Mouse (Mus musculus) testis, postnatal 14 days (tissue): ENCODE results near the gene Etv6.
A peak's percentile ranks its signal among the peaks of the same experiment; 100 is the strongest.

Experiments
- DNase-seq: peaks from one replicate; pipeline ENCODE4 v3.0.0; 2021; ENCODE audit warnings: low spot score

Gene Etv6

DNA sequence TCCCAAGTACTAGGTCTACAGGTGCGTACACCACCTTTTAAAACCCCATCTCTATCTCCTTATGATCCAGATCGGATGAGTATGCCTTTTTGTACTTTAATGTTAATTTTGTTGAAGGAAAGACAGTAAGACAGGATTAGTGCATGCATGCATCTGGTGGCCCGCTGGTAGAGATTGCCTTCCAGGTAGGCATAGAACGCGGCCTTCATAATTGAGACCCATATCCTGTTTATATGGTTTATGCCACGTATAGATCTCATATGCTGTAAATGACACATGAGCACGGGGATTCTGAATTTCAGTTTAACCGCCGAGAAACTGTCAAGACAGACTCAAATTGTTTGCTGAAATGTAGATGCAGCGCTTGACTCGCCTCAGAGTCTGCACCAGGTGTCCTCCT, 133.3 kb downstream of the Etv6 start:
- no peak for DNase-seq

DNA sequence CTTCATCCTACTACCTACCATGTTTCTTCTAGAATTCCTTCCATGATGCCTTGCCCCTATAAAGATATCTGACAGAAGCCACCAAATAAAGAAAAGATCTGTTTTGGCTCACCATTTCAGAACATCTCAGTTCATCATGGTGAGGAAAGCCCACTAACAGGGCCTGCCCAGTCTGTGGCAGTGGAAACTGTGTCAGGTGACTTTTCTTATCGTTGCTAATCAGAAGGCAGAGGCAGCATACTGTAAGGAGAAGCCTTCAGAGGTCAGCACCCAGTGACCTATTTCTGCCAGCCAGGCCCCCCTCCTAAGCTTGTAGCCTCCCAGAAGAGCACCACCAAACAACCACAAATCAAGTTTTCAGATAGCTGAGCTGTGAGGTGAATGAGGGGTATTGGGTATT, 135.7 kb downstream of the Etv6 start:
- no peak for DNase-seq

DNA sequence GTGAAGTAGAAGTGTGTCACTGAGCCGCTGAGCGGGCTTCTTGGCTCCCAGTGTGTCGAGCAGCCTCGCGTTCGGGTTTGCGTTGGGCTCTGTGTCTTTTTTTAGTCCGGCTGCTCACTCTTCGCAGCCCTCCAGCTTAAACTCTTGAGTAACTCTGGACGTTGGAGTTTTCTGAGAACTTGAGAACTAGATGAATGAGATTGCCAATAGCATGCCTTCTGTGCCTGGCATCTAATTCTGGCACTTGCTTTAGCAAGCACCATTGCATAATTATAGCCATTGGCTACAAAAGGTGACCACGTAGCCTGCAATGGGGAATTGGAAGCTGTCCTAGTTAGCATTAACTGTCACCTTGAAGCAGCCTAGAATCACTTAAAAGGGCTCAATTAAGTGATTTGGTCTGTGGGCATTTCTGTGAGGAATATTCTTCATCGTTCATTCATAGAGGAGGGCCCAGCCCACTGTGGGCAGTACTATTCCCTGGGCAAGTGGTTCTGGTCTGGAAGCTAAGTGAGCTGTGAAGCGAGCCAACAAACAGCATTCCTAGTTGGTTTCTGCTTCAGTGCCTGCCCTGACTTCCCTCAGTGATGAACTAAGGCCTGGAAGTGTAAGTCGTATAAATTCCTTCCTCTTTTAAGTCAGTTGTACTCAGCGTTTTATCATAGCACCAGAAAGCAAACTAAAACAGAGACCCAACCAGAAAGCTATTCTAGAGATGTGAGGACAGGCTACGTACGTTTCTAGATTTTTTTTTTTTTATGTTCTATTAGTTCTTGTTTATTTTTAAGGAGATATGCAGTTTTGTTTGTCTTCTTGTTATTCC, 136.6 kb downstream of the Etv6 start:
- DNase-seq: no peak

DNA sequence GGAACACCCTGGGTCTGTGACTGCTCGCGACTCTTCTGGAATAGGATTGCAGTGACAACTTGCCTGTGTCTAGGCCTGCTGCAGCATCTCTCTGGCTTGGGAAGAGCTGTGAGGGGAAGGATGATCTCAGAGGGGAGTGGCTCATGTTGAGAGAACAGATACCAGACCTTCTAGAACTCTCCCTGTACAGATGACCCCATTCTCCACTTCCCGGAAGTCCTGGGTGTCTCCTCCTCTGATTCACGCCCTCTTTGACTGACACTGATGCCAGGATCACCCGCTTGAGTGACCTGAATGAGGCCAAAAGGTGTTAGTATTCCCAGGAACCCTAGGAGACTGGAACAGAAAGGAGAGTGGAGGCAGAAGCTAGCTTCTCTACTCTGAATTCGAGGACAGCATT, 137.9 kb downstream of the Etv6 start:
- no peak for DNase-seq

DNA sequence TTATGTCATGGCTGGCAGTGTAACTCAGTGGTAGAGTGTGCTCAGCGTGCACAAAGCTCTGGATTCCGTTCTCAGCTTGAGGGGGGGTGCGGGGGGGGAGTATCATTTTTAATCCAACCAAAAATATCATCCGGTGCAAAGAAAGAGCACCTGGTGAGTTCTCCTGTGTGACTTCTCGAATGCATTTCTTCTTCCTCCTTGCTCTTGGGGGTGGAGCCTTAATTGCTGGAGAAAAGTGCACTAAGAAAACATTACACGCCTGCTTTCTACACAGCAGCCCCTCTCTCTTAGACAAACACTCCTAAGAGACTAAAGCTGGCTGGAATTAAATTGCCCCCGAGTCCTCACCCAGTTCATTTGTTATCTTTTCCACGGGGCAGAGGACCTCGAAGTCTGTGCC, 139.6 kb downstream of the Etv6 start:
- DNase-seq: no peak

DNA sequence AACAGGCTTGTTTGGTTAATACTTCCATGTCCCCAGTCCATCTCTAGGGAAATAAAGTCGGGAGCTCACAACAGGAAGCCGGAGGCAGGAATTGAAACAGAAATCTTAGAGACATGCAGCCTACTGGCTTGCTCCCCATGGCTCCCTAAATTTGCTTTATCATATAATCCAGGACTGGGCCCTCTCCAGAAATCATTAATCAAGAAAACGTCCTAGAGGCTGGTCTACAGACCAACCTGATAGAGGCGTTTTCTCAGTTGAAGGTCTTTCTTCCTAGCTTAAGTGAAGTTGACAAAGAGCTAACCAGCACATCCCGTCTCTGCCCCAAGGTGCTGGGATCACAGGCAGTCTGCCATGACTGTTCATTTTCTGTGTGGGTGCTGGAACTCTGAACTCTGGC, 141.7 kb downstream of the Etv6 start:
- DNase-seq: no peak

DNA sequence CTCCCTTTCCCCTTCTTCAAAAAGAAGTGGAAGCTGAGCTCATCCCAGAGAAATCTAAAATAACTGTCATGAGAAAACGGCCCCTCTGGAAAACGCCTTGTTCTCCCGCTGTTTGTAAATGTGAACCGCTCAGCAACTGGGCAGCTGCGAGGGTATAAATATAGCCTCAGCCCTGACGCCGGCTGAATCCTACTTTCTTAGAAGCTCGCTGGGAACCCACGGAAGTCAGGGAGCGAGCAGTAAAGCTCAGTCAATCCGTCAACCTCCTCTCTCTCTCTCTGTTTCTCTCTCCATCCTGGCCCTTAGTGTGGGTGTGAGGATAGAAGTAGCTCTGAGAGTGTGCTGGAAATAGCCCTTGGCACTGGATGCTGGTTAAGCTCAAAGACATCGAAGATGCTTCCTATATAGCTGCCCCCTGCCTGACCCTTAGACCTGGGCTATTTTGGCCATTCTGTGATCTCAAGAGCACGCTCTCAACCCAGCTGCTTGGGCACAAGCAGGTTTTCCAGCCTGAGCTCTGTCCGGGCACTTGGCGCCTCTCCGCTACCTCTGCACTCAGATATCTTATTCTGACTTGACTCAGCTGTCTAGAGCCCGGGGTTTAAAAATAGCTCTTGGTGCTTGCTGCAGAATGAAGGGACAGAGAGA, 146.9 kb downstream of the Etv6 start:
- DNase-seq: no peak

DNA sequence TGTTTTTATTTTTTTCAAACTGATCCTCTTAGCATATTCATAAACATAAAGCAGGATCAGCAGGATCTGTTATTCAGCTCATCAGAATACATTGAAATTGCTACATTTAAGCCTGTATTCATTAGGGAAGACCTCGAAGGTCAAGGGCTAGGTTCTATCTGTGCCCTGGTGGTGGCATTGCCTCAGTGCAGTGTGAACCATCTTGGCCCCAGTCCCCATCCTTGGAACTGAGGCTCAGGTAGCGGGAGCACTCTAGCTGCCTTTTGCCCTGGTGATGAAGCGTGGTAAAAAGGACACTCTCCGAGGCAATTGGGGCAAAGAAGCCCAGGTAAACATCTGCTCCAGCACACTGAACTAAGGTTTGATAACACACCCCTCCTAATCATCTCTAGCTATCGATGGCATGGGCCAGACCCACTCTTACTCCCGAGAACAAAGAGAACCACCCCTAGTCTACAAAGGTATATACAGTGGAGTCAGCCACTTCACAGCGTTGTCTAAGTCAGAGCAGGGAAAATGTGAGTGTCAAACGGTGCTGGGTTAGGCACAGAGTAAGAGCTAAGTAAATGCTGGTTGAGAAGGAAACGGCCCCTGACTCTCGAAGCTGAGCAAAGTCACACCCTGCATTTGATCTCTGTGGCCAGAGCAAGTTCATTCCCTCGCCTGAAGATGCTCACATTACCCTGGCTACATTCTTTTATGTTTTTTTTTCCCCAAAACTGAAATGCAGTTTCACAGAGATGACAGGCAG, 148.3 kb downstream of the Etv6 start:
- DNase-seq: no peak

DNA sequence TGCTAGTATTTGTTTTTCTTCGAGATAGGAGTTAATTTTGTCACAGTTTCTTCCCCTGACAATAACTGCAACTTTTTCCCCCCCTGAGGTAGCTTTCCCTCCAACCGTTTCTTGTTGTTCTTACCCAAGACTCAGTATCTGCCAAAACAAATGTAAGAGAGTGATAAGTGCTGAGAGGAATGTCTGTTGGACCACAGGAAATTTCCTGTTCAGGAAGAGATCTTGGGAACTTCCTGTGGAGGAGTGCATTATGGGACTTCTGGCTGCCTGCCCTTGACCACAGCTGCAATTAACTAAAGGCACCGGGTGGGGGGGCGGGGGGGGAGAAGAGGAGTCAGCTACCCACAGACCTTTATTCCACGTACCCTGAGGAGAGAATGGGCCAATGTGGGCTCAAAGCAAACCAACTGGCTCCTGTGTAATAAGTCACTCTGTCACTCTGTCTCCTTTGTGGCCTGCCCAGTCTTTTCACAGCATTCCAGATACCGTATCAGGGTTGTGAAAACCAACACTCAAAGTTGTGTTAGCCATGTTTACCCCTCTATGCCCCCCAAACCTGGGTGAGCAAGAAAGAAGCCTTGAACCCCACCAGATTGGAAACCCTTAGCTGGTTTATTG, 150.9 kb downstream of the Etv6 start:
- DNase-seq: no peak

DNA sequence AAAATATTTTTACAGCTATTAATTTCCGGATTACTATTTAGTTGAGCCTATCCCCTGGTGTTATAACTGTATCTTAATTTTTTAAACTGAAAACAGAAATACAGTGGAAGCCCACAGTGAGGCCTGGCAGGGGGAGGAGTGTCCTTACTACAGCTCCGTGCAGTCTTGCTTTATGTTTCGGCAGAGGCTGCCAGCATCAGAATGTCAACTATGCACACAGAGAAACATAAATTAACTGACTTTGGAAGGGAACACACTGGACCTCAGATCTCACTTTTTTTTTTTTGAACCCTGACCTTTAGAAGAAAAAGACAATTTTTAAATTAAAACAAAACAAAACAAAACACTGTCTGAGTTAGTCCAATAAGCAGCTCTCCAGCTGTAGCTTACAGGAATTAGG, 153.2 kb downstream of the Etv6 start:
- no peak for DNase-seq

DNA sequence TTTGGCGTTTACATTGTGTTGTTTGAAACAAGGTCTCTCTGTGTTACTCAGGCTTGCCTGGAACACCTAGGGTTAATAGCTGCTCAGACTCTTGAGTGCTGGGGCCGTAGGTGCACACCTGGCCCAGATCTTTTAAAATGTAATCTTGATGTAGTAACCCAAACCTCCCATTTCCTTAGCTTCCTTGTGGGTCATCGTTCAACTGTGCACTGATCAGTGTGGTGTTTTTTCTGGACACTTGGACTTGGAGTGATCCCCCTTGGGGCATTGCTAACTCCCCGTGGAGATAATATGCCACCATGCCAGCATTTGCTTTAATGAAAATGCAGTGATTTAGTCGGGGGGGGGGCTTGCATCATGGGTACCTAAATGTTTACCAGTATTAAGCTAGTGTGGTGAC, 153.7 kb downstream of the Etv6 start:
- no peak for DNase-seq

DNA sequence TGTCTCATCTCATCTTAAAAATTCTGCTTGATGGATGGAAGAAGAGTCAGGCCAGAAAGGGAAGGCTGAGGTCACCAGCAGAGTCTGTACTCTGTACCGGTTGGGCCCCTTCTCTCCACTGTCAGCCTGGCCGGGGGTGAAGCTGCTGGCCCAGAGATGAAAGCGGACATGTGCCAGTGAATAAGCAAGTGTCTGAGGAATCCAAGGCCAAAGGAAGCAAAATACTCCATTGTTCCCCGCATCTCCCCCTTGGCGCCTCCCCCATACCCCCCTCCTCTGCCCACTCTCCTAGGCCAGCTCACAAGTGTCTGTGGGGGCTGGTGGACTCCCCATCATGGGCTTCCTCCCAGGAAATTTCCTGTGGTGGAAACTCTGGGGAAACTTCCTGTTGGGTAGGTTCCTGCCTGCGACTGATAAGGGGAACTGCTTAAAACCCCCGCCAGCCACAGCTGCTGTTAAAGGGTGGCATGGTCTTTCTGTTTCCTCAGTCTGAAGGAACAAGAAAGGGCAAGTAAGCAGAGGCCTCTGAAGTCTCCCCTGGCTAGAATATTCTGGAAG, 154.2 kb downstream of the Etv6 start:
- DNase-seq: peak; percentile 56

DNA sequence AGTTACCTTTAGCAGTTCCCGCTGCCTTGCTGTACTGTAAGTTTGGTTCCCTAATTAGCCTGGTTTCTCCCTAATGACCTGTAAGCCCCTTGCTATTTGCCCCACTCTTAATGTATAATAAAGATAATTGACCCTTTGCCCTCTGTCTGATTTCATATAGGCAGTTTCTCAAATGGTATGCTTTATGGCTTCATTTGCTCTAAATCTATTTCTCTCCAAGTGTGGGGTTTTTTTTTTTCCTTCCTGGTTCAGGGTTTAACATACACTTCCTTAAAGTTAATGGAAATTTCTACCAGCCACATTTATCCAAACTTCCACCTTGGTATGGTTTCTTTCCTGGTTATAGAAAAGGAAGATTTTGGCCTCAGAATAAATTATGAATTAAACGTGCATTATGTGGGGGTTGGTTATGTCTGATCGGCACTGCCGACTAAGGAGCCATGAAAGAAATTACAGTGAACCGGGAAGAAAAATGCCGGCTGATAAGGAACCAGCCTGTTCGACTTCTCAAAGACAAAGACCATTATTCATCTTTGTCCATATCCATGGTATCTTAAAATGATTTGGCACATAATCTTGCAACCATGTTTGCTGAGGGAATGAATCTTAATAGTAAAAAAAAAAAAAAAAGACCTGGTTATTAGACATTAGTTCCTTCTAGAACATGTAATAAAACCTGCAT, 155.2 kb downstream of the Etv6 start:
- DNase-seq: no peak

DNA sequence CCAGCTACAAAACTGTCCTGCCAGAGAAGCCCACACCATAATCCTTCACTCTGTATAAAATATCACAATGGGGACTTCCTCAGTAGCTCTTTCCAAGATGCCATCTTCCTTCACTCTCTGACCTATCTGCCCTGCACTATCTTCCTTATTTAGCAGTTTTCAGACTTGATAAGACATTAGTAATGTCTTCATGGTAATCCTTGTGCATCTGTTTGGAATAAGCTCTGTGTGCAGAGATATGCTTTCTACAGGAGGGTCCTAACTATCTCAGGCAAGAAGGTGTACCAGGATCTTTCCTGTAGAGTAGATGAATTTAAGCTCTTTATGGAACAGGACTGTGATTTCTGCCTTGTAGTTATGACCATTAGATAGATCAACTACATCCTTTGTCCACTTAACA, 157.2 kb downstream of the Etv6 start:
- DNase-seq: no peak

DNA sequence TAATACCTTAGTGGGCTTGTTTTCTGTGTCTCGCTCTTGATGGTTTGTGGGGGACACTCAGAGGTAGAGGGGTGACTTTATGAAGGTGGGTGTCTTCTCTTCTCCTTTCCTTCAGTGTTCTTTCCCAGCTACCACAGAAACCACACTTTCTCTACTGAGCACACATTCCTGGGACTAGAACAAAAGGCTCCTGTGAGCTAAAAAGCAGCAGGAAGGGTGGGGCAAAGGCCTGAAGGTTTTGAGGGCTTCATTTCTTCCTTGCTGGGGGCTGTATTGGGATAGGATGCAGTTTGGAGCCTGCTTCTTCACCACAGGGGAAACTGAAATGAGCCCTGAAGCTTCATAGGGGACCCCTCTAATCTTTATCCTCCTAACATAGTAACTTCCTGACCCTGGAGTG, 164.4 kb downstream of the Etv6 start:
- no peak for DNase-seq

DNA sequence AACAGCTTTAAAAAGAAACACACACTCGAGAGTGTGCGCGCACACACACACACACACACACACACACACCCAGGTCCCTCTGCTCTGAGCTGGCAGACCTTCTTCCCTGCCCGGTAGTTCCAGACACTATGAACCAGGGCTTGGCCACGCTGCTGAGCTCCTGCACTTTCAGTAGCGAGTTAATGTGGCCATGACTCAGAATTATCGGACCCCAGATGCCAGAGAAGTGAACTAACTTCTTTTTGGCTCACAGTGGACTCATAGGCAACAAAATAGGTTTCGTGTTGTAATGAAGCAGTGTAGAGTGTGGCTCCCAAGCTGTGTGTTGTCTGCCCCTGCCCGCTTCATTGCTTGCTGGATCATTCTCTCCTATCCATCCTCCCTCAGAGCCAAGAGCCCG, 165.1 kb downstream of the Etv6 start:
- DNase-seq: no peak

DNA sequence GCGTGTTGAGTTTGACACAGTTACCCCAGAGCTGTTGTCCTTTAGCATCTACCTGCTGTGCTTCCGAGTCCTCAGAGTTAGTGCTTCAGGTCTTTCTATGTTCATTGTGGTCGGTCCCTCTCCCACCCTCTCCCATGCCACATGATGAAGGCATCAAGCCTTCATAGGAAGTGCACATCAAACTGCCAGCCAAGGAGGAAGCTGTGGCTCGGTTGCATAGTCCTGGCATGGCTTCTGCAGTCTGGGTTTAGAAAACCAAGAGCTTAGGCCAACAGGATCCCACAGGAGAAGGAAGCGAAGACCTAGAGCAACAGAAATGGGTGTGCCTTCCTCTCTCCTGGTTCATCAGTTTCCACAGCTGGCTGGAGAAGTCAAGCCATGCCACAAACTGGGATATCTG, 166.7 kb downstream of the Etv6 start:
- DNase-seq: no peak

DNA sequence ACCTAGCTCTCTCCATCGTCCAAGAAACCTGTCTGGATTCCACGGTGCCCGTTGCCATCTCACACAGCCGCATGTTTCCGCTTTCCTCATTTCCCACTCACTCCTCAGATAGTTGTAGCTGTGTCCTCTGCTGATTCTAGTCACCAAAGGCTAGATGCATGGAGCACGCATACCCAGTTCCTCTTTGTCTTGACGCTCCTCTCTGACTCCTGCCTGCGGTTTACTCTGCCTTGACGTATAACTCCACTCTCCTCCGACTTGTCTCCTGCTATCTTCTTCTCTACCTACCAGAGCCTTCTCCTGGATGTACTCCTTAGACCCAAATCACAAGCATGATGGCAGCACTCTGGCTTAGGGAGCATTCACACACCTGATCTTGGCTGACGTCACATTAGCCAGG, 169.7 kb downstream of the Etv6 start:
- no peak for DNase-seq

DNA sequence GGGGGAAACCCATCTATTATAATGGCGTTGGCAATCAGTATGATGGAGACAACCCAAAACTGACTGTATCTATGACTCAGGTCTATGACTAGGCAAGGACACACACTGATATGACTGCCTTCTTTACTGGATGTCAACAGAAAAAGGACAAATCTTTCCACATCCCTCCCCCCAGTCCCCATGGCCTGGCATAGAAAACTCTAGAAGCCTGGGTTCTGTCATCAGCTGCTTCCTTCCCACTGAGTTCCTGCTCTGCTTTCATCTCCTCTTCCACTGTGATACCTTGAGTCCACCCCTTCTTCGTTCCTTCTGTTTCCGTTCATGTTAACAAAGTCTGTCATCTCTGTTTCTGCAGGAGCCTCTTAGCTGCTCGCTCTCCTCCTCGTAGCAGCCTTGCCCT, 170.2 kb downstream of the Etv6 start:
- no peak for DNase-seq

DNA sequence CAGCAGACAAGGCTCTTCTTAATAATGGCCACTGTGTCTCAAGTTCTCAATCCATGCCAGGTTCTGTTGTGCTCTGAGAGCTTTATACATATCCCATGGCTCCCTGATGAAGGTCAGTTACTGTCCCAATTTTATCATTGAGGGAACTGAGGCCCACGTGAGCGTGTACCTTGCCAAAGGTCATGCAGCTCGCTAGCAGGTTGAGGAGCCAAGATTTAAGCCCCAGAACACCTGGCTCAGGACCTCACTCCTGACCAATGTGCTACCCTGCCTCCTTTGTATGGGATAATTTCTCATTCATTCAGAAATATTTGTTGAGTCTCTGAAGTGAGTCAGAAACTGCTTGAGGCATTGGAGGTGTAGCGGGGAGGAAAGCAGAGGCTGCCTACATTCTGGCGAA, 170.8 kb downstream of the Etv6 start:
- no peak for DNase-seq

DNA sequence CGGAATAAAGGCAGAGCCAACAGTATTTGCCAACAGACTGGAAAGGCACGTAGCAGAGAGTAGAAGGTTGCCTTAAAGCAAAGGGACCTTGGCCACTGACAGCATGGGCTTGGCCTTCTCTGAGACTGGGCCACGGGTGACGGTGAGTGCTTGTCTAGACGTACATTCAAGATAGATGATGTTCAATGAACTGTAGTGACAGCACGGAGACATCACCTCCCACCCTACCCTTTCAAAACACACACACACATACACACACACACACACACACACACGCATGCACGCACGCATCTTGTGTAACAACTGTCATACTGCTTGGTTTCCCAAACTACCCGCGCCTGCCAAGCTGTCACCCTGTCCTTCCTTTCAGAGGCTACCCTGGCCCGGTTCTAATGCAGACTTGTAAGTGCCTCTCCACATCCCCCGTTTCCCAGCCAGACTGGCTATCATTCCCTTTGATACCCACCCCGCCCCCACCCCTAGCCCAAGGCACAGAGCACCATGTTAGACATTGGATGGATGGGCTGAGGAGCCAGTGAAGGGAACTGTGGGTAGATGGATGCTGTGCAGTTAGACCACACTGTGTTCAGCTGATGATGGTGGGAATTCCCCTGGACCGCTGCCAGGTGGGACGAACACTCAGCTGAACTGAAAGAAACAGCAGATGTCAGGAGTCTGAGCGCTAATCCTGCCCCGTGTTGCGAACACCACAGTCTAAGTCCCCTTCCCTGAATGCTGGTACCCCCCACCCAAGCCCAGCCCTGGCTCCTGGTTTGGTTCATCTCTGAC, 172.1 kb downstream of the Etv6 start:
- no peak for DNase-seq
